Mouse (Mus musculus) cerebellum, adult 9-10 months (tissue): ENCODE results near the gene 6430548M08Rik.

Experiments
- DNase-seq: peaks from one replicate; pipeline ENCODE4 v3.0.0; 2022

The 6430548M08Rik gene

GRCm38 (mm10) chr8:120113758-120114255 is at the start of gene 6430548M08Rik:
TSS of gene 6430548M08Rik (plus strand) at chr8:120114152.
- DNase-seq, result peak; percentile 100

GRCm38 (mm10) chr8:120065611-120066010 is 48.3 kb upstream of the 6430548M08Rik start:
- DNase-seq, result no peak

- DNase-seq, result no peak
These were observed 47.7 kb upstream of the 6430548M08Rik start for GRCm38 (mm10) chr8:120066226-120066625.

- peak; percentile 80 for DNase-seq
These were observed 45.9 kb upstream of the 6430548M08Rik start for GRCm38 (mm10) chr8:120067936-120068668.

- peak; percentile 92 for DNase-seq
These were observed 42.3 kb upstream of the 6430548M08Rik start for GRCm38 (mm10) chr8:120071684-120072083.

- DNase-seq, result peak; percentile 83
These were observed 41.7 kb upstream of the 6430548M08Rik start for GRCm38 (mm10) chr8:120072259-120072658.

GRCm38 (mm10) chr8:120072827-120073226 is 41.1 kb upstream of the 6430548M08Rik start:
- DNase-seq, result no peak

- DNase-seq, result no peak
These were observed 39.4 kb upstream of the 6430548M08Rik start for GRCm38 (mm10) chr8:120074516-120074915.

GRCm38 (mm10) chr8:120075347-120075746 is 38.6 kb upstream of the 6430548M08Rik start:
- DNase-seq, result no peak

GRCm38 (mm10) chr8:120078080-120078479 is 35.9 kb upstream of the 6430548M08Rik start:
- DNase-seq, result peak; percentile 77

GRCm38 (mm10) chr8:120079361-120079760 is 34.6 kb upstream of the 6430548M08Rik start:
- DNase-seq, result no peak

- DNase-seq, result peak; percentile 54
These were observed 30.7 kb upstream of the 6430548M08Rik start for GRCm38 (mm10) chr8:120083261-120083660.

GRCm38 (mm10) chr8:120084783-120085182 is 29.2 kb upstream of the 6430548M08Rik start:
- no peak for DNase-seq

GRCm38 (mm10) chr8:120089511-120089910 is 24.4 kb upstream of the 6430548M08Rik start:
- DNase-seq, result no peak

- DNase-seq, result peak; percentile 76
These were observed 22.9 kb upstream of the 6430548M08Rik start for GRCm38 (mm10) chr8:120091032-120091431.

- no peak for DNase-seq
These were observed 20.8 kb upstream of the 6430548M08Rik start for GRCm38 (mm10) chr8:120093103-120093502.

- no peak for DNase-seq
These were observed 19.2 kb upstream of the 6430548M08Rik start for GRCm38 (mm10) chr8:120094801-120095200.

GRCm38 (mm10) chr8:120096486-120096885 is 17.5 kb upstream of the 6430548M08Rik start:
- no peak for DNase-seq

- no peak for DNase-seq
These were observed 13.4 kb upstream of the 6430548M08Rik start for GRCm38 (mm10) chr8:120100388-120101067.

- DNase-seq, result peak; percentile 77
These were observed 12.6 kb upstream of the 6430548M08Rik start, which contains the start of gene Zdhhc7 for GRCm38 (mm10) chr8:120101068-120101972. TSS of gene Zdhhc7 (minus strand) at chr8:120101482.

GRCm38 (mm10) chr8:120103916-120104315 is 10.0 kb upstream of the 6430548M08Rik start:
- DNase-seq, result no peak

GRCm38 (mm10) chr8:120104721-120105272 is 9.2 kb upstream of the 6430548M08Rik start:
- no peak for DNase-seq
